Mouse (Mus musculus): ENCODE results near the gene P3h1. TPM values are rescaled to one million over a fixed set of nuclear protein-coding genes. Genes with fewer than 3 reads are reported as not detected.

The P3h1 gene
- 10 to 100 TPM; 18.1 to 19.5 TPM for total RNA-seq (2021)
- long read RNA-seq, experiment 1, transcript P3h1-204 (15 exons, 3,188 nt) = major isoform, 73 of 82 reads
- long read RNA-seq, experiment 1, partial matches to known transcripts = 6 of 82 reads
- long read RNA-seq, experiment 1, other reads (novel, unspliced or antisense) = 3 of 82 reads
- long read RNA-seq, experiment 2, transcript P3h1-204 (15 exons, 3,188 nt) = major isoform, 70 of 78 reads
- long read RNA-seq, experiment 2, partial matches to known transcripts = 4 of 78 reads
- long read RNA-seq, experiment 2, other reads (novel, unspliced or antisense) = 4 of 78 reads

GRCm38 (mm10) chr4:119232410-119233255 lies at the start of gene P3h1, which contains the start of gene AU022252:
Gene P3h1, plus strand, starts transcription at chr4:119232915.
Gene AU022252, minus strand, starts transcription at chr4:119232712.
- DNase-seq = peak; percentile 98 to 99

DNA sequence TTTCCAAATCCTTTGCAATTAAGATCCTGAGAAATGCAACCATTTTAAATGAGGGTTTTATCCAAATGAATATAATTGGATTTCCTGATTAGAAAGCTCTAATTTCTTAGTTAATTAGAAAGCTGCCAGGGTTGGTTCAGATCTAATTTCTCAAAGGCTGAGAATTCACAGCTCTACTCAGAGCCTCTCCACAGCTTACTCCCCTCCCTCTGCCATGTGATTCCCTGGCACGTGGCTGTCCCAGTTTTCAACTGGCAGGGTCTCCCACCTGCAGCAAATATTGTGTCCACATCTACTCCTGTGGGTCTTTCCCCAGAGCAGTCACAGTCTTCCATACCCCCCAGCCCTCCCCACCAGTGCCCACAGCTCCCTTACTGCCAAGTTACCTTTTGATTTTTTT lies 49.2 kb upstream of the P3h1 start:
- no peak for DNase-seq
- intact Hi-C loops (cut with DNase I) = no loop called here

More at GRCm38 (mm10) chr4:119232410-119233255, at the start of gene P3h1, which contains the start of gene AU022252:
- intact Hi-C loops (cut with DNase I) = no loop called here

- intact Hi-C loops (cut with DNase I) = no loop called here
- no peak for DNase-seq
These were observed 46.9 kb upstream of the P3h1 start for GRCm38 (mm10) chr4:119185771-119186170.

DNA sequence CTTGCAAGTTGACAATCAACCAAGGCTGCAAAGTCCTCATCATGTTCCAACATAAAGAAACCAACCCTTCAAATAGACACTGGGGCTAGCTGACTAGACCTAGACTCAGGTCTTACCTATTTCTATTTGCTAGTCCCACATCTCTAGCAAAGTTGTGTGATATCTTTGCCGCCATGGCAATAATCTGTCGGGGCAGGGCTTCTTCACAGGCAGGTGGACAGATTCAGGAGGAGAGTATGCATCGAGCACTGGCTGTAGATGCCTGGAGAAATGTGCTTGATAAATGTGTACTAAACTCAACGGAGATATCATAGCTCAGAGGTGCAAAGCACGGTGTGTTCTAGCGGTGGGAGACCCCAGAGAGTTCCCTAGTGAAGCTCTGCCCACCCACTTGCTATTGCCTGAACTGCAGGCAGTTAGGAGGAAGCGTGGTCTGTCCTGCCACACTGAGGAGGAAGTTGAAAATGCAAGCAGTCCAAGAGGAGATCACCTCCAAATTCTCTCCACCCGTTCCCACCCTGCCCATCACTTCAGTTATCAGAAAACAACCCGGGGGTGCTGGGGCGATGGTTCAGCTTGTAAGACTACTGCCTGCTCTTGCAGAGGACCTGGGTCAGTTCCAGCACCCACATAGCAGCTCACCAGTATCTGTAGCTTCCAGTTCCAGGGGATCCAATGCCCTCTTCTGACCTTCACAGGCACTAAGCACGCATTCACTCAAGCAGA lies 44.5 kb upstream of the P3h1 start:
- intact Hi-C loops (cut with DNase I) = no loop called here

DNA sequence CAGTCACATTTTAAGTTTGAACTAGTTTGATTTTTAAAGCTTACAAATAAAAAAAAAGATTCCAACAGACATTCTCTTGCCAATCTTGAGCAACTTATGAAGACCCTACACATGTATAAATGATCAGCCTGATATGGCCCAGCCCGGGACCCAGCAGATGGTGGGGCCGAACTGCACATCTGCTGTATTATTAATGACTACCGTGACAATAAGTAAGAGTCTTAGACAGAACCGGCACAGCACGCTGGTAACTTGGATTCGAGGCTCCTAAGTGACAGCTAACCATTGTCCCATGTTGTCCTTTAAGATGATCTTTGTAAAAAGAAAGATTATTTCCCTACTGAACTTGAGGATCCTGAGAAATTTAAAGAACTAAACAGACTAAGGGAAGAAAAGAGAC lies 43.3 kb upstream of the P3h1 start:
- DNase-seq = no peak
- intact Hi-C loops (cut with DNase I) = no loop called here

More for the DNA sequence above, 44.5 kb upstream of the P3h1 start:
- DNase-seq = no peak

- intact Hi-C loops (cut with DNase I) = no loop called here
- no peak for DNase-seq
These were observed 42.9 kb upstream of the P3h1 start, which contains the start of gene Ermap for GRCm38 (mm10) chr4:119189864-119190263. Gene Ermap, minus strand, starts transcription at chr4:119190011.

DNA sequence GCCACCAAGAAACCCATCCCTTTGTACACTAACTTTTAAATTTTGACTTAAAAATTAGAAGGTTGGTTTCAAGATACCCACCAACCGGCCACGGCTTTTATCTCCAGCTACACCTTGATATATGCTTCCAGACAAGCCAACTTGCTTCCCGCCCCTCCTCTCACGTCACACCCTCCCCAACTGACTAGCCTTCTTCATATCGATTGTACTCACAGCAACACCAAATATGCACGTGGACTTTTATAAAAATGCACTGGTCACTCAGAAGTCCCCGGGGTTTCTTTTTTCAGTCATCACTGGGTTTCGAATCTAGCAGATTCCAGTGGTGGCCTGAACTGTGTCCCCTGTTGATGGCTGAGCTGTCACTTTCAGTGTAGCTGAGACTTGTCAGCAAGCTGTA lies 42.1 kb upstream of the P3h1 start:
- no peak for DNase-seq
- intact Hi-C loops (cut with DNase I) = no loop called here

DNA sequence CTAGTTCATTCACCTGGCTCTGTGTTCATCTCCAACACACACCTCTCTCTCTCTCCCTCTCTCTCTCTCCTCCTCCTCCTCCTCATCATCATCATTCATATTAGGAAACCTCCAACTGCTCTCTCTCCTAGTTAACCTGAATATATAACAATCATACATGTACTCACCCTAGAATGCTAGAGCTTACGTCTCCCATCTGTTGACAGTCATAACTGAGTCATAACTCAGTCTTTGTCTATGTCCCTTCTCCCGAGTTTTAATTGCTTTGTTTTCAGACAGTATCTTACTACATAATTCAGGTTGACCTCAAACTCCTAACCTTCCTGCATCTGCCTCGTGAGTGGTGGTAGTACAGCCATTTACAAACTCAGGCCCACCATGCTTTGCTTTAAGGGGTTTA lies 41.4 kb upstream of the P3h1 start:
- intact Hi-C loops (cut with DNase I) = no loop called here
- DNase-seq = no peak

DNA sequence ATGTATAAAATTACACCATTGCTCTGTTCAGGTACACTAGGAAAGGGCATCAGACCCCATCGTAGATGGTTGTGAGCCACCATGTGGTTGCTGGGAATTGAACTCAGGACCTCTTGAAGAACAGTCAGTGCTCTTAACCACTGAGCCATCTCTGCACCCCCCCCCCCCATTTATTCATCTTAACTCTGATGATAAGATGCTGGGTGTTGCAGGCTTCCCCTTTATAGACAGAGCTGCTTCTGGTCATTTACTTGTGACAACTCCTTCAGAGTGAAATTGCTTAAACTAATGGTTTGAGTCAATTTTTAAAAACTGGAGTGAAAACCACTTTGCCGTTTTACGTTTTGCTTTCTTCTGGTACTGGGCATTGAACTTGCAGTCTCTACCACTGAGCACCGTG lies 40.0 kb upstream of the P3h1 start:
- no peak for DNase-seq
- intact Hi-C loops (cut with DNase I) = no loop called here

DNA sequence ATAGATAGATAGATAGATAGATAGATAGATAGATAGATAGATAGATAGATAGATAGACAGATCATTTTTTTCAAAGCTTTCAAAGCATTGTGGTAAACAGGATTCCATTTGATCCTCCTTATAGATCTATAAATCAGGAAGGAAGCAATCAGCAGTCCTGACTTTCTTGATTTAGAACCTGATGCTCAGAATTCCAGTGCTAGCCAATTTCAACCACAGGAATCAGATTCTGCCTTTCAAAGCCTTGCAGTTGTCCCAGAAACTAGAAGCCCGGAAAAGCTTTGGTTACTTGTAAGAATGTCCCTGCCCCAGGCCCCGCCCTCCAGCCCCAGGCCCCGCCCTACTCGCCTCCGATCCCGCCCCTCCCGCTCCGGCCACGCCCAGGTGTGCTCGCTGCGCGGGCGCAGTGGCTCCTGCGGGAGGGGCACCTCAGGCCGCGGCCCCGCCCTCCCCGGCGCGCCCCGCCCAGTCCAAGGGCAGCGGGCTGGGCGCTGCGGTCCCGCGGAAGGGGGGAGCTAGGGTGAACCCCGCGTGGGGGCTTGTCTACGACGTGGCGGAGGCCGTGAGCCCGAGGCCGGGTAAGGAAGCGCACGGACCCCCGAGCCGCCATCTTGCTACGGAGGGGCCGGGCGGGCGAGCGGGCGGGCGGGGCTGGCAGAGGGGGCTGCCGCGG lies 37.7 kb upstream of the P3h1 start, which contains the start of gene Svbp:
Svbp (plus strand) TSS at position 398 of the 673 bp plus-strand sequence.
- DNase-seq = peak; percentile 92 to 93
- intact Hi-C loops (cut with DNase I) = no loop called here

DNA sequence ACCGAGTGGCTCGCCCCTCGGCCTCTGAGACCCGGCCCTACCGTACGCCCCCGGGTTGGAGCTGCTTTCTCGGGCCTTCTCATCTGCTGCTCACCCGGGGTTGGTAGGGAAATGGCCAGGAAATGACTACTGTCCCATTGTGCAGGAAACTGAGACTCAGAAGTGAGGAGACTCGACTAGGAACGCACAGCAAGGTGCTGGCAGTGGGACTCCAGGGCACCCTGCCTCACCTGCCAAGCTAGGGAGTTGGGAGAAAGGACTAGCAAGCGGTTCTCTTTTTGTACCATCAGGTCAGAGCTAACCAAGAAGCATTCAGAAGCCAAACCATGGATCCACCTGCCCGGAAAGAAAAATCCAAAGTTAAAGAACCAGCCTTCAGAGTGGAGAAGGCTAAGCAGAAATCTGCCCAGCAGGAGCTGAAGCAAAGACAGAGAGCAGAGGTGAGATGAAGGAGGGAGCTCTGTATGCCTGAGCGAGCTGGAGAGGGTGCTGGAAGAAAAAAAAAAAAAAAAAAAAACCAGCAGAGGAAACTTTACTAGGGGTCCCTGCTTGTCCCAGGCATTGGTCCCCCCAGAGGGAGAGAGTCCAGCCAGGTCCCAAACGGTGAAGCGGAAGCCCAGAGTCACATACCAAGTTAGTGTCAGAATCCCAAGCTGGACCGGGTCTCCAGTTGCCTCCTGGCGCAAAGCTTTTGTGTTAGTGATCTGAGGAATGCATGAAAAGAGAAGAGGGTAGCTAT lies 37.0 kb upstream of the P3h1 start:
- DNase-seq = no peak
- intact Hi-C loops (cut with DNase I) = no loop called here

GRCm38 (mm10) chr4:119198105-119198504 lies 34.6 kb upstream of the P3h1 start:
- intact Hi-C loops (cut with DNase I) = no loop called here
- DNase-seq = no peak

DNA sequence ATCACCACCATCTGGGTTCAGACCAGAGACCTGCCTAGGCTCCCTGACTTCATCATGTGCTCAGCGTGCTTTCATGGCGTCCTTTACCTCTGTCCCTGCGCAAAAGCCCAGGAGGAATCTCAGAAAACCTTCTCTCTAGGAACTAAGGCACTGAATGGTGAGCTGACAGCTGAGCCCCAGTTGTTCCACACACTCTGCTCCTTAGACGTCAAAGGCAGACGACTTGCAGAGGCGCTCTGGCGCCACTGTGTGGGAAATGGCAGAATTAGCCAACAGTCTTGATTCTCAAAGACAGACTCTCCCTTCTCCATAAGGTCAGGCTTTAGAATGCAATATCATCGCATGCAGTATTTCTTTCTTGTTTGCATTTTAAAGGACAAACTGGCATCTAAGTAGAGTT lies 28.0 kb upstream of the P3h1 start:
- peak; percentile 61 to 66 for DNase-seq
- intact Hi-C loops (cut with DNase I) = loop anchor here (1.0 to 5.0 kb wide), 2 partner anchors 37 to 199 kb away; no protein-coding TSS in a partner anchor

- intact Hi-C loops (cut with DNase I) = no loop called here
- DNase-seq = no peak
These were observed 16.0 kb upstream of the P3h1 start for GRCm38 (mm10) chr4:119216667-119217066.

DNA sequence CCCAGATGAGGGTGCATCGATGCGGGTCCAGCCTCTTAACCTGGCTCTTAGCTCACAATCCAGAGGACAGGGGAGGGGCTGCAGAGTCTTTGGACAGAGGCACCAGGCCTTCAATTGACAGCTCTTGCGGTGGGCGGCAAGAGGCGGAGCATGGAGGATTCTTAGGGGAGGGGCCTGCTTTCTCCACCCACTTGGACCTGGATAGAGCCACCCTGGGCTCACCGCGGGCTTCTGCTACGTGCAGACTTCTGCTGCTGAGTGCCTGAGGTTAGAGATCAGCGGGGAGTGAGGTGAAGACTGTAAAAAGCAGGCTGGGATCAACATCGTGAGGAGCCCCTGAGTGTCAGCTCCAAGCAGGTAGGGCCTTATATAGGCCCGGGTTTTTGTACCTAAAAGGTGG lies 14.5 kb upstream of the P3h1 start, which contains the start of gene Tmem269:
Tmem269 (minus strand) TSS at position 49 of the 400 bp plus-strand sequence.
- DNase-seq = no peak
- intact Hi-C loops (cut with DNase I) = no loop called here

DNA sequence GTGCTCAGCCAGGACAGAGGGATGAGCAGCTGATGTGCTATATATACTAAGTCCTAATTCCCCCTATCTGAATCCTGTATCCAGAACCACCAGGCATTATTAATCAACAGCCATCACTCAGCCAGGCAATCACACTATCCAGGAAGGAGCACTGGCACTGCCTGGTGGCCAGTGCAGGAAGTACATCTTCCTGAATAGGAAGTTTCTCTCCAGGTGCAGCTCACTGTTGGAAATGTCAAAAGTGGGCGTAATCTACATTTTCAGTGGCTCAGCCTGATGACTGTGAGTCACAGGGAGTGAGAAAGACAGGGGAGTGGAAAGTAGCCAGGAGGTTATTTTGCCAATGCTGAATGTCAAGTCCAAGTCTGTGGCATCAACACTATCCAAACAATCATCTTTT lies 9.0 kb upstream of the P3h1 start:
- intact Hi-C loops (cut with DNase I) = no loop called here
- DNase-seq = peak in 1 of 2 experiments; percentile 26

- DNase-seq = no peak
- intact Hi-C loops (cut with DNase I) = no loop called here
These were observed 8.2 kb upstream of the P3h1 start for GRCm38 (mm10) chr4:119224534-119224933.

DNA sequence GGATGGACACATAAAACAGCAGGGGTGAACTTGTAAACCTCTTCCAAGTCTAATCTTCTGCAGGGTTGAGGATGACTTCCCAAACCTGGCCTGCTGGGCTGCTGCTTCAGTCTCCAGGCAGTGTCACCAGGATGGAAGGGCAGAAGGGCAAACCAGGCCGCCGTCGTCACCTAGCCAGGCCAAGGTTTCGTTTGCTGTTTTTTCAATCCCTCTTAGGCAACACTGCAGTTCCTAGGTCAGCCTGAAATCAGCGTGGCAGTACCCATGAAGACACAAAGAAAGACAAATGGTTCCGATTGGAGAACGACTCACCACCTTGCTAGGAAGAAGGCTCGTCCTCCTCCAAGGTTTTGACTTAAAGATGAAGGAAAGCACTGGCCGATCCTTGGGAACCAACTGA lies 7.0 kb upstream of the P3h1 start:
- no peak for DNase-seq
- intact Hi-C loops (cut with DNase I) = no loop called here

GRCm38 (mm10) chr4:119226751-119227150 lies 6.0 kb upstream of the P3h1 start:
- intact Hi-C loops (cut with DNase I) = no loop called here
- DNase-seq = no peak

Measured in heart, postnatal 14 days (tissue).